22 mouse cellular contexts compared by ENCODE assay signal in genomic region chr9:60610194-60610593, GRCm38 (mm10).
DNase-seq lines count a peak whose midpoint lies in the region; ATAC-seq and TF ChIP-seq lines count a peak whose summit lies in the region.
"Had no signal": no experiment of that assay in that cellular context is flagged by ENCODE, and none has a peak within 500 bp of the region (broad histone marks: within the 10 kb centered on the region; RNA-seq: fewer than 3 reads in every experiment).

No protein-coding gene starts in this region.

- WGBS in intestine, embryonic 16.5 days = 44% methylated on average over 13 of the region's 13 CpGs
- WGBS in kidney, adult 2 months = 32% methylated on average over 13 of the region's 13 CpGs
- WGBS in forebrain, embryonic 11.5 days = 85% methylated on average over 13 of the region's 13 CpGs

- peak; percentile 72 for ATAC-seq in intestine, embryonic 16.5 days
- ATAC-seq in megakaryocyte progenitor cell, adult 5-6 weeks (replicated peaks; ENCODE audit: poor library complexity) = no peak
- no peak for ATAC-seq in forebrain, embryonic 11.5 days (replicated peaks; ENCODE audit: low FRiP score)
- ATAC-seq: activated CD4-positive, CD25-positive, alpha-beta regulatory T cell, adult 4 months; forebrain, postnatal 0 days had no signal

- H3K9me3 ChIP-seq in intestine, embryonic 16.5 days (ENCODE audit: control insufficient read depth, low read length) = no peaks in the 10 kb centered on the region
- no peaks in the 10 kb centered on the region for H3K9me3 ChIP-seq in forebrain, embryonic 11.5 days (ENCODE audit: control insufficient read depth, low read length)
- H3K9me3 ChIP-seq: forebrain, embryonic 10.5 days; heart, embryonic 15.5 days; hindbrain, embryonic 15.5 days; limb, embryonic 15.5 days; liver, embryonic 15.5 days had no signal

- H3K9ac ChIP-seq in intestine, embryonic 16.5 days (ENCODE audit: low read depth, low read length) = no peak overlapping the region
- no peak overlapping the region for H3K9ac ChIP-seq in forebrain, embryonic 11.5 days (ENCODE audit: low read length)
- H3K9ac ChIP-seq: forebrain, postnatal 0 days; heart, embryonic 15.5 days; hindbrain, embryonic 15.5 days; limb, embryonic 15.5 days; liver, embryonic 15.5 days had no signal

- peak overlapping the region; percentile 50 for H3K27ac ChIP-seq in intestine, embryonic 16.5 days (ENCODE audit: low read length)
- no peak overlapping the region for H3K27ac ChIP-seq in kidney, adult 2 months (ENCODE audit: insufficient read depth, low read depth, low read length)
- no peak overlapping the region for H3K27ac ChIP-seq in forebrain, embryonic 11.5 days (ENCODE audit: low read depth, low read length)
- H3K27ac ChIP-seq: forebrain, embryonic 10.5 days; heart, embryonic 15.5 days; hindbrain, embryonic 15.5 days; left cerebral cortex, adult 2 months; limb, embryonic 15.5 days; liver, embryonic 15.5 days had no signal

- no peak overlapping the region for H3K4me2 ChIP-seq in intestine, embryonic 16.5 days (ENCODE audit: low read depth, low read length)
- no peak overlapping the region for H3K4me2 ChIP-seq in forebrain, embryonic 11.5 days (ENCODE audit: low read depth, low read length, severe bottlenecking)
- H3K4me2 ChIP-seq: heart, embryonic 15.5 days; hindbrain, embryonic 15.5 days; limb, embryonic 15.5 days; liver, embryonic 15.5 days; midbrain, embryonic 11.5 days had no signal

- peaks cover 5% of the 10 kb centered on the region; the same call in 1 of the 2 replicates for H3K4me1 ChIP-seq in intestine, embryonic 16.5 days (ENCODE audit: control insufficient read depth, insufficient read depth, low read length)
- no peaks in the 10 kb centered on the region for H3K4me1 ChIP-seq in kidney, adult 2 months (ENCODE audit: control insufficient read depth, insufficient read depth, low read length)
- no peaks in the 10 kb centered on the region for H3K4me1 ChIP-seq in forebrain, embryonic 11.5 days (replicated peaks; ENCODE audit: control insufficient read depth, insufficient read depth, low read length)
- H3K4me1 ChIP-seq: forebrain, embryonic 10.5 days; heart, embryonic 15.5 days; hindbrain, embryonic 15.5 days; limb, embryonic 15.5 days; liver, embryonic 15.5 days had no signal

- no peaks in the 10 kb centered on the region for H3K36me3 ChIP-seq in intestine, embryonic 16.5 days (ENCODE audit: control insufficient read depth, insufficient read depth, low read length)
- no peaks in the 10 kb centered on the region for H3K36me3 ChIP-seq in kidney, adult 2 months (ENCODE audit: control insufficient read depth, insufficient read depth, low read length)
- peaks cover 3% of the 10 kb centered on the region; the same call in 1 of the 2 replicates for H3K36me3 ChIP-seq in forebrain, embryonic 11.5 days (ENCODE audit: control insufficient read depth, insufficient read depth, low read length)
- H3K36me3 ChIP-seq: heart, embryonic 15.5 days; liver, embryonic 15.5 days had no signal

- H3K4me3 ChIP-seq in intestine, embryonic 16.5 days (ENCODE audit: low read length) = no peak overlapping the region
- H3K4me3 ChIP-seq in kidney, adult 2 months (ENCODE audit: insufficient read depth, low read depth, low read length) = no peak overlapping the region
- no peak overlapping the region for H3K4me3 ChIP-seq in forebrain, embryonic 11.5 days (ENCODE audit: low read depth, low read length)
- H3K4me3 ChIP-seq: forebrain, embryonic 10.5 days; heart, embryonic 15.5 days; hindbrain, embryonic 15.5 days; left cerebral cortex, adult 2 months; limb, embryonic 15.5 days; liver, embryonic 15.5 days had no signal

- peak; percentile 8 to 11 for DNase-seq in lung, adult 18-20 months
- no peak for DNase-seq in lung, postnatal 4 days
- peak; percentile 51 for DNase-seq in kidney, adult 2 months
- DNase-seq in kidney, postnatal 14 days = peak; percentile 31
- DNase-seq in natural killer cell, adult 2 months (ENCODE audit: low spot score in 2 of 2) = no peak
- no peak for DNase-seq in forebrain, embryonic 11.5 days (ENCODE audit: low spot score)
- DNase-seq: adrenal gland, adult 8-10 months; cerebellum, adult 11-12 months; cerebellum, postnatal 14 days; forebrain, postnatal 0 days; gastrocnemius, postnatal 36 days; left cerebral cortex, postnatal 4 days had no signal

- H3K27me3 ChIP-seq in intestine, embryonic 16.5 days (replicated peaks; ENCODE audit: control insufficient read depth, insufficient read depth, low read length) = no peaks in the 10 kb centered on the region
- H3K27me3 ChIP-seq in kidney, adult 2 months (replicated peaks; ENCODE audit: control insufficient read depth, insufficient read depth, low read length) = no peaks in the 10 kb centered on the region
- no peaks in the 10 kb centered on the region for H3K27me3 ChIP-seq in forebrain, embryonic 11.5 days (ENCODE audit: control insufficient read depth, insufficient read depth, low read length)
- H3K27me3 ChIP-seq: heart, embryonic 15.5 days; hindbrain, embryonic 15.5 days; limb, embryonic 15.5 days; liver, embryonic 15.5 days had no signal

- TF ChIP-seq POLR2A in kidney, adult 2 months (IDR thresholded peaks at IDR 0.05; ENCODE audit: low read depth, low read length) = no peak

- no peak for TF ChIP-seq CTCF in kidney, adult 2 months (conservative IDR thresholded peaks at IDR 0.05; ENCODE audit: insufficient read depth, insufficient read length, low read depth, low read length)

Comparison
In these comparisons a context has a peak if more than half of its experiments do, and no peak if none do; other contexts are left out.
1. DNase-seq: peak in lung, adult 18-20 months (2 of 2), kidney, adult 2 months (single experiment) and kidney, postnatal 14 days (single experiment); none in lung, postnatal 4 days (0 of 2), natural killer cell, adult 2 months (0 of 2) and forebrain, embryonic 11.5 days (single experiment).